Mouse (Mus musculus): ENCODE results near the gene Adamts3. TPM values are rescaled to one million over a fixed set of nuclear protein-coding genes. Genes with fewer than 3 reads are reported as not detected.

Gene Adamts3
- 4.7 and 5.5 TPM in 2 replicates for polyA plus RNA-seq (2015; fragmentation: Nextera tagmentation; extraction: Ambion mirVana)

GRCm38 (mm10) chr5:89883051-89883907 is at the start of gene Adamts3:
Gene Adamts3 (minus strand): TSS chr5:89883334.
- WGBS: under 1% methylated on average over 39 of the region's 78 CpGs
- peak within 1 kb of the TSS; percentile 82 for H3K4me3 ChIP-seq (replicated peaks)
- ATAC-seq (ENCODE audit: low FRiP score): peak; percentile 85
- H3K27me3 ChIP-seq (replicated peaks): no peaks in the 10 kb centered on the region
- H3K4me1 ChIP-seq: peaks cover 22% of the 10 kb centered on the region
- no peaks in the 10 kb centered on the region for H3K9me3 ChIP-seq (replicated peaks)
- peak within 1 kb of the TSS; percentile 100 for H3K4me2 ChIP-seq
- peak within 1 kb of the TSS; percentile 77 for H3K9ac ChIP-seq (replicated peaks)
- peak within 1 kb of the TSS; percentile 75 for H3K27ac ChIP-seq (replicated peaks)
- H3K36me3 ChIP-seq: no peaks in the 10 kb centered on the region

GRCm38 (mm10) chr5:89931511-89931910 is 48.4 kb upstream of the Adamts3 start:
- no peak overlapping the region for H3K4me3 ChIP-seq (replicated peaks)
- H3K27ac ChIP-seq (replicated peaks): no peak overlapping the region
- ATAC-seq (ENCODE audit: low FRiP score): no peak
- no peaks in the 10 kb centered on the region for H3K27me3 ChIP-seq (replicated peaks)
- no peaks in the 10 kb centered on the region for H3K9me3 ChIP-seq (replicated peaks)
- no peak overlapping the region for H3K9ac ChIP-seq (replicated peaks)
- H3K4me2 ChIP-seq: no peak overlapping the region
- H3K36me3 ChIP-seq: no peaks in the 10 kb centered on the region
- WGBS: 85% methylated on average over 4 of the region's 4 CpGs
- H3K4me1 ChIP-seq: no peaks in the 10 kb centered on the region

DNA sequence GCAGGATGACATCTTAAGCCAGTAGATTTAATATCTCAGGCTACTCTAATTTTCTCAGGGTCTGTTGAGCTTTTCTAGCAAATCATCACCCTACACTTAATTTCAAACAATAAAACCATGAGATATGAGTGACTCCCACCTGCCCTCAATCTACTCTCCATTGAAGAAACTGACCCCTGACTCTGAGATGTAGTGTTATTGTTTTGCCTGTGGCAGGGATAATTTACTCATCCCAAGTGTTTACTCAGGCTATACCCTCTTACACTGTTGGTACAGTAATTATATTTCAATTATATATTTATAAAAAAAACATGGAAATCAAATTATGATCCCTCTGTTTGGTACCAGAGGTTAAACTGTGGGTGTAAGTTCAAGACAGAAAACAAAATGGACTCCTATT is 29.2 kb upstream of the Adamts3 start:
- no peaks in the 10 kb centered on the region for H3K9me3 ChIP-seq (replicated peaks)
- peaks cover 8% of the 10 kb centered on the region for H3K4me1 ChIP-seq
- 0 out of 2 replicates have a peak, but pooled peaks have one; percentile 49 for ATAC-seq (ENCODE audit: low FRiP score)
- peak overlapping the region; percentile 42; the same call in 1 of the 2 replicates for H3K4me2 ChIP-seq
- no peak overlapping the region for H3K4me3 ChIP-seq (replicated peaks)
- no peak overlapping the region for H3K27ac ChIP-seq (replicated peaks)
- H3K27me3 ChIP-seq (replicated peaks): no peaks in the 10 kb centered on the region
- no peak overlapping the region for H3K9ac ChIP-seq (replicated peaks)
- H3K36me3 ChIP-seq: no peaks in the 10 kb centered on the region

DNA sequence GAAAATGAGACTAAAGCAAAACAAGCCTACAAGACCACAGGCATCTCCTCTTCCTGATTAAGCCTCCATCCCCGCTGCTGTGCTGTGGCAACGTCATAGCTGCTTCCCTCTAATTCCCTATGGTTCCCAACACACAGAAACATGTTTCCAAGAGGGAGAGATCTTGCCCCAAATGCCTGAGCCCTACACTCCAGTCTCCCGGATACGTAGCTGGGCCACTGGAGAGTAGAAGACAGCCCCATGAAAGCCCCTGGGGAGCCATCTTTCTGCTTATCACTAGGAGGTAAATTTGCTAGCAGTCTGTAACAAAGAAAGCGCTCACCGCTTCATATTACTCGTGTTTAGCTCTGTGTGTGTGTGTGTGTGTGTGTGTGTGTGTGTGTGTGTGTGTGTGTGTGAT is 28.8 kb upstream of the Adamts3 start:
- 19% methylated on average over 7 of the region's 7 CpGs for WGBS
- Histone ChIP-seq H3K4me1 (peaks cover 8% of the 10 kb centered on the region), H3K27me3 (replicated peaks) (no peaks in the 10 kb centered on the region), H3K9me3 (replicated peaks) (no peaks in the 10 kb centered on the region), H3K9ac (replicated peaks) (no peak overlapping the region), H3K4me2 (peak overlapping the region; percentile 42), H3K4me3 (replicated peaks) (no peak overlapping the region), H3K27ac (replicated peaks) (peak overlapping the region; percentile 63), H3K36me3 (no peaks in the 10 kb centered on the region)
- peak; percentile 89 for ATAC-seq (ENCODE audit: low FRiP score)

GRCm38 (mm10) chr5:89911508-89911907 is 28.4 kb upstream of the Adamts3 start:
- Histone ChIP-seq H3K4me3 (replicated peaks) (no peak overlapping the region), H3K36me3 (no peaks in the 10 kb centered on the region), H3K9me3 (replicated peaks) (no peaks in the 10 kb centered on the region), H3K9ac (replicated peaks) (no peak overlapping the region), H3K27me3 (replicated peaks) (no peaks in the 10 kb centered on the region), H3K4me2 (peak overlapping the region; percentile 42; the same call in 1 of the 2 replicates), H3K4me1 (peaks cover 8% of the 10 kb centered on the region), H3K27ac (replicated peaks) (no peak overlapping the region)
- peak; percentile 58; the same call in 1 of the 2 replicates for ATAC-seq (ENCODE audit: low FRiP score)
- 39% methylated on average over 4 of the region's 4 CpGs for WGBS

GRCm38 (mm10) chr5:89906884-89907431 is 23.8 kb upstream of the Adamts3 start:
- no peaks in the 10 kb centered on the region for H3K27me3 ChIP-seq (replicated peaks)
- H3K9me3 ChIP-seq (replicated peaks): no peaks in the 10 kb centered on the region
- ATAC-seq (ENCODE audit: low FRiP score): no peak
- H3K9ac ChIP-seq (replicated peaks): no peak overlapping the region
- 20% methylated on average over 13 of the region's 13 CpGs for WGBS
- H3K4me3 ChIP-seq (replicated peaks): no peak overlapping the region
- H3K27ac ChIP-seq (replicated peaks): no peak overlapping the region
- H3K36me3 ChIP-seq: no peaks in the 10 kb centered on the region
- no peak overlapping the region for H3K4me2 ChIP-seq
- peaks cover 6% of the 10 kb centered on the region for H3K4me1 ChIP-seq

GRCm38 (mm10) chr5:89901026-89901425 is 17.9 kb upstream of the Adamts3 start:
- H3K27me3 ChIP-seq (replicated peaks): no peaks in the 10 kb centered on the region
- no peak overlapping the region for H3K27ac ChIP-seq (replicated peaks)
- H3K4me2 ChIP-seq: no peak overlapping the region
- 81% methylated on average over 5 of the region's 5 CpGs for whole genome bisulfite sequencing
- H3K4me1 ChIP-seq: no peaks in the 10 kb centered on the region
- H3K4me3 ChIP-seq (replicated peaks): no peak overlapping the region
- no peaks in the 10 kb centered on the region for H3K36me3 ChIP-seq
- no peaks in the 10 kb centered on the region for H3K9me3 ChIP-seq (replicated peaks)
- no peak overlapping the region for H3K9ac ChIP-seq (replicated peaks)
- ATAC-seq (ENCODE audit: low FRiP score): no peak

GRCm38 (mm10) chr5:89897495-89897894 is 14.4 kb upstream of the Adamts3 start:
- Histone ChIP-seq H3K27me3 (replicated peaks) (no peaks in the 10 kb centered on the region), H3K4me3 (replicated peaks) (no peak overlapping the region), H3K9ac (replicated peaks) (no peak overlapping the region), H3K36me3 (no peaks in the 10 kb centered on the region), H3K4me2 (no peak overlapping the region), H3K4me1 (no peaks in the 10 kb centered on the region), H3K9me3 (replicated peaks) (no peaks in the 10 kb centered on the region), H3K27ac (replicated peaks) (no peak overlapping the region)
- ATAC-seq (ENCODE audit: low FRiP score): 0 out of 2 replicates have a peak, but pooled peaks have one; percentile 47
- 50% methylated on average over 9 of the region's 9 CpGs for WGBS

- H3K4me2 ChIP-seq: no peak overlapping the region
- H3K27ac ChIP-seq (replicated peaks): no peak overlapping the region
- H3K4me3 ChIP-seq (replicated peaks): no peak overlapping the region
- no peak for ATAC-seq (ENCODE audit: low FRiP score)
- H3K4me1 ChIP-seq: no peaks in the 10 kb centered on the region
- WGBS: 82% methylated on average over 7 of the region's 7 CpGs
- no peaks in the 10 kb centered on the region for H3K27me3 ChIP-seq (replicated peaks)
- no peaks in the 10 kb centered on the region for H3K36me3 ChIP-seq
- no peaks in the 10 kb centered on the region for H3K9me3 ChIP-seq (replicated peaks)
- no peak overlapping the region for H3K9ac ChIP-seq (replicated peaks)
These were observed 12.4 kb upstream of the Adamts3 start for GRCm38 (mm10) chr5:89895520-89895919.

GRCm38 (mm10) chr5:89884991-89885390 is 1.9 kb upstream of the Adamts3 start:
- 71% methylated on average over 4 of the region's 4 CpGs for WGBS
- H3K27ac ChIP-seq (replicated peaks): no peak overlapping the region
- peaks cover 22% of the 10 kb centered on the region for H3K4me1 ChIP-seq
- H3K9me3 ChIP-seq (replicated peaks): no peaks in the 10 kb centered on the region
- no peak overlapping the region for H3K4me3 ChIP-seq (replicated peaks)
- H3K4me2 ChIP-seq: no peak overlapping the region
- ATAC-seq (ENCODE audit: low FRiP score): no peak
- H3K27me3 ChIP-seq (replicated peaks): no peaks in the 10 kb centered on the region
- no peak overlapping the region for H3K9ac ChIP-seq (replicated peaks)
- H3K36me3 ChIP-seq: no peaks in the 10 kb centered on the region

DNA sequence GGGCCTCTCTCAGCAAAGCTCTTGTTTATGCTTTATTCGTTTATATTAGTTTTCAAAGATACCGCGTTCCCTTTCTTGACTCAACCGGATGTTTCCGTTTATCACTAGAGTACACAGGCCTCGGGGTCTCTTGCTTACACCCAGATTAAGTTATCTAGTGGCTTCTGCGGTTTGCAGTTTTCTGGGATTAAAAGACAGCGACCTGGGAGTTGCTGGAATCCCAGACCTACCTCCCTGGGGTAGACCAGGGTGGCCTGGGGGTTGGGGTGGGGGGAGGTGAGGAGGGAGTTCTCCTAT is 722 bp upstream of the Adamts3 start:
- 0 out of 2 replicates have a peak, but pooled peaks have one; percentile 1 for ATAC-seq (ENCODE audit: low FRiP score)
- H3K4me1 ChIP-seq: peaks cover 22% of the 10 kb centered on the region
- H3K4me2 ChIP-seq: peak overlapping the region; percentile 100
- WGBS: 9% methylated on average over 8 of the region's 8 CpGs
- H3K9me3 ChIP-seq (replicated peaks): no peaks in the 10 kb centered on the region
- no peaks in the 10 kb centered on the region for H3K27me3 ChIP-seq (replicated peaks)
- no peak overlapping the region for H3K27ac ChIP-seq (replicated peaks)
- H3K4me3 ChIP-seq (replicated peaks): peak overlapping the region; percentile 82
- no peak overlapping the region; the same call in 1 of the 2 replicates for H3K9ac ChIP-seq (replicated peaks)
- no peaks in the 10 kb centered on the region for H3K36me3 ChIP-seq
